Mouse (Mus musculus): ENCODE results near the gene Rab4a. TPM values are rescaled to one million over a fixed set of nuclear protein-coding genes. Genes with fewer than 3 reads are reported as not detected.

Rab4a gene
- polyA plus RNA-seq, 1 experiment from 2014 or later: 27.0 TPM

DNA sequence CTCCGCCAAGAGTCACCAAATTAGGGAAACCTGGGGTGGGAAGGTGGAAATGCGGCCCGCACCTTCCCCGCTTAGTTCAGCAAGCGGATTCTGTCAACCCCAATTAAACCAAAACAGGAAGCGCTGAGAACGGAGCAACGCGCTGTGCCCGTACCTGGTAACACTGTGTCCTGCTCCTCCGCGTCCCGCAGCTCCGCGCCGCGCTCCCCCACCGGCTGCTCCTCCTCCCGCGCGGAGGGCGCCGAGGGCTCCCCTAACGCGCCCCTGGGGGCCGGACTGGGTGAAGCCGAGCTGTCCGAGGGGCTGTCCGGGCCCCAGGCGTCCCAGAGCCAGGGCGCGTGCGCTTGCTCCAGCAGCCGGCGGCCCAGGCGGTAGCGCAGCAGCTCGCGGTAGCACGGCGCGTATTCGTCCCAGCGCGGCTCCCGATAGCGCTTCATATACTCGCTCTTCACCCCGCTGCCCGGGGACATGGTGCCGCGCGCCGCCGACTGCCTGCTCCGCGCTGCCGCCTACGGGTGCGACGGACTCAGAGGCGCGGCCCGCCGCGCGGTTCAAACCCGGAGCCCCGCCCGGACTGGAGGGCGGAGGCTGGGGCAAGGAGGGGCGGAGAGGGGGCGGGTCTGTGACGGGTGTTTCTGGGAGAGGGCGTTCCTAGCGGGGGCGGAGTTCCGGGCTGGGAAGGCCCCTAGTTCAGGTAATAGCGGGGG lies 53.3 kb downstream of the Rab4a start:
- DNase-seq (ENCODE audit: low spot score) (peak; percentile 97), ATAC-seq (ENCODE audit: low FRiP score, low TSS enrichment) (peak; percentile 97)
- peak overlapping the region; percentile 81 for H3K4me3 ChIP-seq (ENCODE audit: low read depth, low read length)
- TF ChIP-seq EP300 (optimal IDR thresholded peaks at IDR 0.05) (no peak), CTCF (IDR thresholded peaks at IDR 0.05; ENCODE audit: low read depth) (peak; percentile 60)
- peak overlapping the region; percentile 98 for H3K4me2 ChIP-seq (replicated peaks; ENCODE audit: low read depth)
- H3K9ac ChIP-seq (ENCODE audit: low read length): peak overlapping the region; percentile 73
- peak overlapping the region; percentile 56; the same call in 1 of the 2 replicates for H3K27ac ChIP-seq (replicated peaks)
- H3K27me3 ChIP-seq (ENCODE audit: control insufficient read depth, insufficient read depth, low read length): no peaks in the 10 kb centered on the region
- under 1% methylated on average over 60 of the region's 79 CpGs for WGBS
- no peaks in the 10 kb centered on the region for H3K4me1 ChIP-seq (replicated peaks; ENCODE audit: control insufficient read depth, insufficient read depth)
- no peaks in the 10 kb centered on the region for H3K36me3 ChIP-seq (ENCODE audit: control insufficient read depth, insufficient read depth, low read length)
- H3K9me3 ChIP-seq (ENCODE audit: control insufficient read depth, low read length): no peaks in the 10 kb centered on the region

GRCm38 (mm10) chr8:123859648-123860259 lies 54.0 kb downstream of the Rab4a start, which contains the start of gene Ccsap:
TSS of gene Ccsap (minus strand) at chr8:123860209.
- no peaks in the 10 kb centered on the region for H3K27me3 ChIP-seq (ENCODE audit: control insufficient read depth, insufficient read depth, low read length)
- ATAC-seq (ENCODE audit: low FRiP score, low TSS enrichment) (peak; percentile 70), DNase-seq (ENCODE audit: low spot score) (no peak)
- no peaks in the 10 kb centered on the region for H3K36me3 ChIP-seq (ENCODE audit: control insufficient read depth, insufficient read depth, low read length)
- WGBS: 1% methylated on average over 45 of the region's 48 CpGs
- no peaks in the 10 kb centered on the region for H3K4me1 ChIP-seq (replicated peaks; ENCODE audit: control insufficient read depth, insufficient read depth)
- peak within 1 kb of the TSS; percentile 98 for H3K4me2 ChIP-seq (replicated peaks; ENCODE audit: low read depth)
- TF ChIP-seq EP300 (optimal IDR thresholded peaks at IDR 0.05) (no peak), CTCF (IDR thresholded peaks at IDR 0.05; ENCODE audit: low read depth) (no peak)
- peak within 1 kb of the TSS; percentile 56; the same call in 1 of the 2 replicates for H3K27ac ChIP-seq (replicated peaks)
- H3K9ac ChIP-seq (ENCODE audit: low read length): peak within 1 kb of the TSS; percentile 73
- no peaks in the 10 kb centered on the region for H3K9me3 ChIP-seq (ENCODE audit: control insufficient read depth, low read length)
- H3K4me3 ChIP-seq (ENCODE audit: low read depth, low read length): peak within 1 kb of the TSS; percentile 81

DNA sequence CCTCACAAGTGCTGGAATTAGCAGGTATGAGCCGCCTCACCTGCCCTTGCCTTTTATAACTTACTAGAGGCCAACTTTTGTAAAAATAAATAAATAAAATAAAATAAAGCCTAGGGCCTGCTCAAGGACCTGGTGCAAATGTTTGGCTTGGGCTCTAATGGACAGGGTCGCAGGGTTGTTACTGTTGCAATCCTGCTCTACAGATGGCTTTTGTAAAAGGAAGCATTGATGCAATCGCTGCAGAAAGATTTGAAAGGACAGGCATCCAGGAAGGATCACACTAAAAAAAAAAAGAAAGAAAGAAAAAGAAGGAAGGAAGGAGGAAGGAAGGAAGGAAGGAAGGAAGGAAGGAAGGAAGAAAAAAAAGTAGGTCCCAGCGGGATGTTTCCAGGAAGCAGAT lies 54.6 kb downstream of the Rab4a start:
- H3K27me3 ChIP-seq (ENCODE audit: control insufficient read depth, insufficient read depth, low read length): no peaks in the 10 kb centered on the region
- ATAC-seq (ENCODE audit: low FRiP score, low TSS enrichment) (no peak), DNase-seq (ENCODE audit: low spot score) (no peak)
- H3K9me3 ChIP-seq (ENCODE audit: control insufficient read depth, low read length): no peaks in the 10 kb centered on the region
- no peak overlapping the region for H3K27ac ChIP-seq (replicated peaks)
- H3K4me1 ChIP-seq (replicated peaks; ENCODE audit: control insufficient read depth, insufficient read depth): no peaks in the 10 kb centered on the region
- peak overlapping the region; percentile 81; the same call in 1 of the 2 replicates for H3K4me3 ChIP-seq (ENCODE audit: low read depth, low read length)
- H3K9ac ChIP-seq (ENCODE audit: low read length): no peak overlapping the region
- H3K36me3 ChIP-seq (ENCODE audit: control insufficient read depth, insufficient read depth, low read length): no peaks in the 10 kb centered on the region
- H3K4me2 ChIP-seq (replicated peaks; ENCODE audit: low read depth): no peak overlapping the region
- WGBS: 64% methylated on average over 4 of the region's 4 CpGs
- TF ChIP-seq CTCF (IDR thresholded peaks at IDR 0.05; ENCODE audit: low read depth): no peak
- no peak for TF ChIP-seq EP300 (optimal IDR thresholded peaks at IDR 0.05)

- no peak overlapping the region for H3K4me3 ChIP-seq (ENCODE audit: low read depth, low read length)
- H3K27me3 ChIP-seq (ENCODE audit: control insufficient read depth, insufficient read depth, low read length): no peaks in the 10 kb centered on the region
- DNase-seq (ENCODE audit: low spot score) (no peak), ATAC-seq (ENCODE audit: low FRiP score, low TSS enrichment) (no peak)
- H3K9ac ChIP-seq (ENCODE audit: low read length): no peak overlapping the region
- no peak overlapping the region for H3K4me2 ChIP-seq (replicated peaks; ENCODE audit: low read depth)
- no peaks in the 10 kb centered on the region for H3K4me1 ChIP-seq (replicated peaks; ENCODE audit: control insufficient read depth, insufficient read depth)
- H3K27ac ChIP-seq (replicated peaks): no peak overlapping the region
- H3K9me3 ChIP-seq (ENCODE audit: control insufficient read depth, low read length): no peaks in the 10 kb centered on the region
- 53% methylated on average over 7 of the region's 7 CpGs for WGBS
- no peaks in the 10 kb centered on the region for H3K36me3 ChIP-seq (ENCODE audit: control insufficient read depth, insufficient read depth, low read length)
- no peak for TF ChIP-seq CTCF (IDR thresholded peaks at IDR 0.05; ENCODE audit: low read depth)
- no peak for TF ChIP-seq EP300 (optimal IDR thresholded peaks at IDR 0.05)
Observed at GRCm38 (mm10) chr8:123865786-123866185, 60.0 kb downstream of the Rab4a start.

DNA sequence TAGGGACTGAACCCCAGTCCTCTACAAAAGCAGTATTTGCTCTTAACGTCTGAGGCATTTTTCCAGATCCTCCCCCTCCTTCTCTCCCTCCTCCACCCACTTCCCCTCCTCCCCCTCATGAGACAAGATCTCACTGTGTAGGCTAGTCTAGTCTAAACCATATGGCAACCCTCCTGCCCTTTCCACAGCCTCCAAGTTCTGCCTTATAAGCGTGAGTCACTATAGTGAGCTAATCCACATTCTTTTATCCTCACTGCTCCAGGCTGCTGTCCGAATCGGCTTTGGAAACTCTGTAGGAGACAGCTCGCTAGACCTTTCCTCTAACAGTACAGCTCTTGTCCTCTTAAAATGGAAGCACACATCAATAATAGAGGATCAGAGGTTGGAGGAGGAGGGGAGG lies 61.2 kb downstream of the Rab4a start:
- DNase-seq (ENCODE audit: low spot score) (no peak), ATAC-seq (ENCODE audit: low FRiP score, low TSS enrichment) (peak; percentile 60; the same call in 1 of the 2 replicates)
- Histone ChIP-seq H3K4me1 (replicated peaks; ENCODE audit: control insufficient read depth, insufficient read depth) (no peaks in the 10 kb centered on the region), H3K27me3 (ENCODE audit: control insufficient read depth, insufficient read depth, low read length) (no peaks in the 10 kb centered on the region), H3K27ac (replicated peaks) (no peak overlapping the region), H3K9ac (ENCODE audit: low read length) (no peak overlapping the region), H3K4me2 (replicated peaks; ENCODE audit: low read depth) (no peak overlapping the region), H3K4me3 (ENCODE audit: low read depth, low read length) (no peak overlapping the region), H3K36me3 (ENCODE audit: control insufficient read depth, insufficient read depth, low read length) (no peaks in the 10 kb centered on the region), H3K9me3 (ENCODE audit: control insufficient read depth, low read length) (no peaks in the 10 kb centered on the region)
- TF ChIP-seq CTCF (IDR thresholded peaks at IDR 0.05; ENCODE audit: low read depth) (no peak), EP300 (optimal IDR thresholded peaks at IDR 0.05) (no peak)
- WGBS: 20% methylated on average over 5 of the region's 5 CpGs

- Histone ChIP-seq H3K4me2 (replicated peaks; ENCODE audit: low read depth) (no peak overlapping the region), H3K27me3 (ENCODE audit: control insufficient read depth, insufficient read depth, low read length) (no peaks in the 10 kb centered on the region), H3K27ac (replicated peaks) (no peak overlapping the region), H3K36me3 (ENCODE audit: control insufficient read depth, insufficient read depth, low read length) (no peaks in the 10 kb centered on the region), H3K9me3 (ENCODE audit: control insufficient read depth, low read length) (no peaks in the 10 kb centered on the region), H3K9ac (ENCODE audit: low read length) (no peak overlapping the region), H3K4me3 (ENCODE audit: low read depth, low read length) (no peak overlapping the region), H3K4me1 (replicated peaks; ENCODE audit: control insufficient read depth, insufficient read depth) (no peaks in the 10 kb centered on the region)
- 74% methylated on average over 9 of the region's 9 CpGs for WGBS
- no peak for DNase-seq (ENCODE audit: low spot score)
- no peak for ATAC-seq (ENCODE audit: low FRiP score, low TSS enrichment)
- TF ChIP-seq CTCF (IDR thresholded peaks at IDR 0.05; ENCODE audit: low read depth): no peak
- no peak for TF ChIP-seq EP300 (optimal IDR thresholded peaks at IDR 0.05)
Observed at GRCm38 (mm10) chr8:123872048-123872447, 66.3 kb downstream of the Rab4a start.
